Mouse (Mus musculus) hindbrain, embryonic 14.5 days (tissue): ENCODE data around the gene Wdr46. TPM values are rescaled to one million over a fixed set of nuclear protein-coding genes. Genes with fewer than 3 reads are reported as not detected.

Experiments
- ATAC-seq: fragments of 200-750 bp; cut with Nextera tagmentation; 2 replicates; pipeline ENCODE4 v1.8.0; 2017; ENCODE audit warnings: moderate number of reproducible peaks, mild to moderate bottlenecking, moderate TSS enrichment, moderate library complexity; ENCODE audit not compliant: low FRiP score
- DNase-seq: peaks from one replicate; pipeline ENCODE4 v3.0.0-alpha.2; 2015; ENCODE audit warnings: low spot score
- H3K27ac ChIP-seq: fragments of 300-500 bp; sonication (generic); 2 replicates; pipeline ENCODE4 v1.5.1; 2014; ENCODE audit warnings: mild to moderate bottlenecking, moderate library complexity
- H3K27me3 ChIP-seq: fragments of 300-500 bp; sonication (generic); 2 replicates; pipeline ENCODE4 v1.6.1; 2014; ENCODE audit warnings: mild to moderate bottlenecking, low read length, mixed read lengths; ENCODE audit not compliant: control insufficient read depth, insufficient read depth
- H3K36me3 ChIP-seq: fragments of 300-500 bp; sonication (generic); replicated peaks from 2 replicates; pipeline ENCODE4 v1.6.1; 2014; ENCODE audit not compliant: control insufficient read depth, insufficient read depth
- H3K4me1 ChIP-seq: fragments of 300-500 bp; sonication (generic); replicated peaks from 2 replicates; pipeline ENCODE4 v1.6.1; 2014; ENCODE audit warnings: antibody characterized with exemption, low read length, mixed read lengths; ENCODE audit not compliant: control insufficient read depth, insufficient read depth
- H3K4me2 ChIP-seq: fragments of 300-500 bp; sonication (generic); replicated peaks from 2 replicates; pipeline ENCODE4 v1.6.1; 2014; ENCODE audit warnings: mild to moderate bottlenecking, moderate library complexity
- H3K4me3 ChIP-seq: fragments of 300-500 bp; sonication (generic); replicated peaks from 2 replicates; pipeline ENCODE4 v1.5.1; 2014; ENCODE audit warnings: mild to moderate bottlenecking, low read length
- H3K9ac ChIP-seq: fragments of 300-500 bp; sonication (generic); 2 replicates; pipeline ENCODE4 v1.6.1; 2014
- H3K9me3 ChIP-seq: fragments of 300-500 bp; sonication (generic); 2 replicates; pipeline ENCODE4 v1.6.1; 2016; ENCODE audit warnings: low read length; ENCODE audit not compliant: control insufficient read depth
- WGBS: fragments of 180-500 bp; shearing (Covaris S2); extraction: QIAGEN DNeasy Blood & Tissue Kit; methylation state at CpG from one replicate; pipeline ENCODE4 v1.1.7; 2014; 5-methylcytosine and 5-hydroxymethylcytosine counted together
- polyA plus RNA-seq: library from polyadenylated mRNA; unstranded; fragments of >200 nt; fragmentation: Nextera tagmentation; extraction: Ambion mirVana; gene quantifications from 2 replicates; pipeline ENCODE4 v1.2.1, GENCODE M21; 2014

The Wdr46 gene
- polyA plus RNA-seq, 1 experiment from 2014 or later, result 19.5 TPM

- WGBS, result 92% methylated on average over 15 of the region's 15 CpGs
- Histone ChIP-seq H3K36me3 (peaks cover 48% of the 10 kb centered on the region), H3K4me2 (no peak overlapping the region), H3K27me3 (no peaks in the 10 kb centered on the region), H3K9ac (no peak overlapping the region), H3K9me3 (no peaks in the 10 kb centered on the region), H3K4me1 (peaks cover 19% of the 10 kb centered on the region), H3K27ac (no peak overlapping the region), H3K4me3 (no peak overlapping the region)
- DNase-seq (no peak), ATAC-seq (no peak)
Observed at GRCm38 (mm10) chr17:33932970-33933369, 7.5 kb upstream of the Wdr46 start.

GRCm38 (mm10) chr17:33935422-33936055, 4.9 kb upstream of the Wdr46 start:
- no peaks in the 10 kb centered on the region for H3K9me3 ChIP-seq
- no peak overlapping the region for H3K4me3 ChIP-seq
- no peak overlapping the region for H3K27ac ChIP-seq
- H3K9ac ChIP-seq, result no peak overlapping the region
- DNase-seq, result no peak
- WGBS, result 89% methylated on average over 21 of the region's 21 CpGs
- peaks cover 18% of the 10 kb centered on the region for H3K4me1 ChIP-seq
- H3K27me3 ChIP-seq, result no peaks in the 10 kb centered on the region
- no peak for ATAC-seq
- H3K4me2 ChIP-seq, result no peak overlapping the region
- peaks cover 52% of the 10 kb centered on the region for H3K36me3 ChIP-seq

- Histone ChIP-seq H3K9ac (no peak overlapping the region), H3K4me2 (no peak overlapping the region), H3K27ac (no peak overlapping the region), H3K36me3 (peaks cover 52% of the 10 kb centered on the region), H3K4me3 (no peak overlapping the region), H3K9me3 (no peaks in the 10 kb centered on the region), H3K27me3 (no peaks in the 10 kb centered on the region), H3K4me1 (peaks cover 16% of the 10 kb centered on the region)
- DNase-seq (no peak), ATAC-seq (no peak)
- 85% methylated on average over 15 of the region's 15 CpGs for WGBS
Observed at GRCm38 (mm10) chr17:33936993-33937392, 3.5 kb upstream of the Wdr46 start.

GRCm38 (mm10) chr17:33938783-33939182, 1.7 kb upstream of the Wdr46 start:
- H3K9ac ChIP-seq, result no peak overlapping the region
- H3K4me3 ChIP-seq, result no peak overlapping the region
- ATAC-seq (no peak), DNase-seq (no peak)
- H3K36me3 ChIP-seq, result peaks cover 50% of the 10 kb centered on the region
- no peaks in the 10 kb centered on the region for H3K9me3 ChIP-seq
- 0 out of 2 replicates have a peak overlapping the region, but pooled peaks have one; percentile 84 for H3K4me2 ChIP-seq
- WGBS, result 83% methylated on average over 11 of the region's 11 CpGs
- no peak overlapping the region for H3K27ac ChIP-seq
- H3K27me3 ChIP-seq, result no peaks in the 10 kb centered on the region
- peaks cover 16% of the 10 kb centered on the region for H3K4me1 ChIP-seq

GRCm38 (mm10) chr17:33940981-33941380, 521 bp downstream of the Wdr46 start:
- ATAC-seq, result no peak

GRCm38 (mm10) chr17:33941381-33941780, 921 bp downstream of the Wdr46 start:
- H3K4me1 ChIP-seq, result peaks cover 16% of the 10 kb centered on the region
- DNase-seq (no peak), ATAC-seq (no peak)
- H3K4me2 ChIP-seq, result peak overlapping the region; percentile 84
- H3K4me3 ChIP-seq, result peak overlapping the region; percentile 87
- no peaks in the 10 kb centered on the region for H3K9me3 ChIP-seq
- peaks cover 55% of the 10 kb centered on the region for H3K36me3 ChIP-seq
- WGBS, result 63% methylated on average over 19 of the region's 19 CpGs
- H3K27ac ChIP-seq, result no peak overlapping the region
- H3K27me3 ChIP-seq, result no peaks in the 10 kb centered on the region
- H3K9ac ChIP-seq, result peak overlapping the region; percentile 70

More at GRCm38 (mm10) chr17:33940981-33941380, 521 bp downstream of the Wdr46 start:
- peaks cover 52% of the 10 kb centered on the region for H3K36me3 ChIP-seq
- H3K9ac ChIP-seq, result peak overlapping the region; percentile 70
- H3K4me3 ChIP-seq, result peak overlapping the region; percentile 87
- DNase-seq, result no peak
- H3K27ac ChIP-seq, result no peak overlapping the region
- peaks cover 16% of the 10 kb centered on the region for H3K4me1 ChIP-seq
- H3K4me2 ChIP-seq, result peak overlapping the region; percentile 84
- H3K27me3 ChIP-seq, result no peaks in the 10 kb centered on the region
- WGBS, result 2% methylated on average over 26 of the region's 26 CpGs
- H3K9me3 ChIP-seq, result no peaks in the 10 kb centered on the region

GRCm38 (mm10) chr17:33943454-33943853, 3.0 kb downstream of the Wdr46 start:
- no peak overlapping the region for H3K4me3 ChIP-seq
- H3K27me3 ChIP-seq, result no peaks in the 10 kb centered on the region
- H3K4me2 ChIP-seq, result no peak overlapping the region
- H3K9ac ChIP-seq, result no peak overlapping the region
- H3K27ac ChIP-seq, result no peak overlapping the region
- 95% methylated on average over 15 of the region's 15 CpGs for WGBS
- no peaks in the 10 kb centered on the region for H3K9me3 ChIP-seq
- H3K36me3 ChIP-seq, result peaks cover 53% of the 10 kb centered on the region
- H3K4me1 ChIP-seq, result peaks cover 16% of the 10 kb centered on the region
- ATAC-seq, result no peak
- no peak for DNase-seq

GRCm38 (mm10) chr17:33947430-33948089, 7.1 kb downstream of the Wdr46 start:
- Histone ChIP-seq H3K9ac (no peak overlapping the region), H3K4me1 (peaks cover 23% of the 10 kb centered on the region), H3K27me3 (no peaks in the 10 kb centered on the region), H3K9me3 (no peaks in the 10 kb centered on the region), H3K4me3 (no peak overlapping the region), H3K27ac (no peak overlapping the region), H3K4me2 (no peak overlapping the region), H3K36me3 (peaks cover 80% of the 10 kb centered on the region)
- no peak for DNase-seq
- no peak for ATAC-seq
- 94% methylated on average over 10 of the region's 10 CpGs for WGBS

- H3K36me3 ChIP-seq, result peaks cover 81% of the 10 kb centered on the region
- H3K4me1 ChIP-seq, result peaks cover 23% of the 10 kb centered on the region
- H3K9ac ChIP-seq, result no peak overlapping the region
- no peak overlapping the region for H3K27ac ChIP-seq
- DNase-seq, result no peak
- no peak overlapping the region for H3K4me2 ChIP-seq
- no peaks in the 10 kb centered on the region for H3K9me3 ChIP-seq
- 89% methylated on average over 22 of the region's 22 CpGs for WGBS
- no peak overlapping the region for H3K4me3 ChIP-seq
- no peaks in the 10 kb centered on the region for H3K27me3 ChIP-seq
- no peak for ATAC-seq
Observed at GRCm38 (mm10) chr17:33948090-33948904, 7.8 kb downstream of the Wdr46 start.
